Mouse (Mus musculus) kidney, postnatal 10 days (tissue): ENCODE data around the gene Pik3r6.

ENCODE experiments used
- DNase-seq: peaks from one replicate; pipeline ENCODE4 v3.0.0; 2021; ENCODE audit warnings: mixed read lengths

Gene Pik3r6

DNA sequence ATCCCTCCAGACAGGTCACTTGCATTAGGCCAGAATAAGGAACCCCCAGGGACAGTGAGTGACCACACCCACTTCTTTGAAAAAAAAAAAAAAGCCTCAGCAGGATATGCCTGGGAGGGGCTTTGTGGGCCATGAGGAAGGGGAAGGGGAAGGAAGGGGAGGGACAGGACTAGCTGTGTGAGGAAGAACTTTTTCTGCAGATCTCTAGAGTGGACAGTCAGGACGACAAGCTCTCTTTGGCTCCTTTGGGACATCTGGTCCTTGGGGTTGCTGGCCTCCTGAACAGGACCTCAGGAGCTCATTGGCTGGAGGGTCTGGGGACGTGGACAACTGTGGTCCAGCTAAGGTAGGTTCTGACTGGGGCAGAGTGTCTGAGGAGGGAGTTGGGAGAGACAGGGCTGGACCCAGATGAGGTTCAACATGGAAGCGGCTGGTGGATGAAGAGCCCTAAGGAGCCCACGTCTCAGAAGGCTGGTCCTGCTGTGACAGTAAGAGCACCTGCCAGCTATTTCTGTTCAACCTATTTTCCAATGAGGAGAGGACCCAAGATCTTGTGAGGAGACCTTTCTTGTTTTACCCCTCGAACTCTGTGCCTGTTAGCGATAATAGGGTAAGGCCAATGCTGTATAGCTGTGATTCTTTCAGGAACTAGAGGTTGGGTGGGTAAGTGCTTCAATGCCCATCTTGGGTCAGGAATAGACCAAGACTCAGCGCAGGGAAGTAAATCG lies at the start of gene Pik3r6:
Pik3r6 (plus strand) TSS at position 118 of the 728 bp plus-strand sequence.
- peak; percentile 45 for DNase-seq

DNA sequence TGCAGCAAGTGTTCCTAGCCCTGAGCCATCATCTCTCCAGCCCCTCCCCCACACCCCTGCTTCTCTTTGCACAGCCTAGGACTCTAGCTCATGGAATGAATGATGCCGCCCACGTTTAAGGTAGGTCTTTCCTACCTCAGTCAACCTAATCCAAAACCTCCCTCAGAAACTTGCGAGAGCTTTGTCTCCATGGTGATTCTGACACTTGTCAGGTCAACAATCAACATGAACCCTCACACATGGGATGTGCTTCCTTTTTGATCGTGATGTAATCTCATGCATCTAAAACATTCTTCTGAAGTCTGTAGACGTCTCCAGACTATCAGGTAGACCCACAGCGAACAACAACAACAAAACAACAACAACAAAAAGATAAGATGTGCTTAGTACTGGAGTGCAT lies 49.5 kb upstream of the Pik3r6 start:
- DNase-seq = no peak

DNA sequence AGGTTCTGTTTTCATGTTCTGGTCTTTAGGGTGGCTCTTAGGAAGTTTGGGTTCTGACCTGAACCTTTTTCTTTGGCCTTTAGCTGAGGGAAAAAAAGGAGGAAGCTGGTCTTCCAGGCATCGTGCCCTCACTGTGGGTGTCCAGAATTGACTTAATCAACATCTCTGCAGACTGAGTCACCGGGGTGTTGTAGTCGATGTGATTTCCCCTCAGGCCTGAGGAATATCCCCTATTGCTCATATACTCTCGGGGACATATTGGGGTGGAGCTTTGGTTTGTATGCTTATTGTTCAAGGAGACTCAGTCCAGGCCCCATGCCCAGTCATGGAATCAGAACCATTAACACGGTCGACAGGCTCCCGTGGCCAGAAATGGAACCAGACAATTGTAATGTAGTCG lies 44.7 kb upstream of the Pik3r6 start:
- no peak for DNase-seq

DNA sequence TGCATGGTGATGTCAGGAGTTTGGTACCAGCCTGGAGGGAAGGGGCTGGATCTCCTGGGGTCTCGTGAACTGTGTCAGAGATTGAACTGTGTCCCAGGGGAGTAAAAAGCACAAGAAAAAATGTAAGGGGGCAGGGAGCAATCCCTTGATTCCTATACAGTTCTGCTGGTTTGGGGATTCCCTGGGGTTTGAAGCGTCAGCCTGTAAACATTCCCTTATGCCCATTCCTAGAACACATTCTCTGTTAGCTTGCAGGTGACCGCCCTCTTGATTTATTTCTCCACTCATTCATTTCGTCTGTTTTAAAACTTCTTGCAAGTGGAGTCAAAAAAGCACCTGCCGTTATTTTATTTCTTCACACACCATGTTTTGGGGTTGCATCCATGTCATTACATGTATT lies 43.8 kb upstream of the Pik3r6 start:
- DNase-seq = no peak

DNA sequence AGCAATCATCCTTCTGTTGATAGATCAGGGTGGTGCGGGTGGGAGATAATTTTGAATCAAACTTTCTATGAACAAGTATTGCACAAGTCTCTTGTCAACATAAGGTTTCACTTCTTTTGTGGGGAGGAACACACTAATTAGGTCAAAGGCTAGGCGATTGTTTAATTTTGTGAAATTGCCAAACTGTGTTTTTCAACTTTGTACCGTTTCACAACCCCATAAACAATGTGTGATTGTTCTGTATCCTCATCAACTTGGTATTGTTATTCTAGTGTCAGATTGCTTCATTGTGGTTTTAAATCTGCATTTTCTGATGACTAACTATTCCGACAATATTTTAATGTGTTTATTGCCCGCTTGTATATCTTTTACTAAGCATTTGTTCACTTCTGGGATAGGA lies 43.3 kb upstream of the Pik3r6 start:
- DNase-seq = no peak

DNA sequence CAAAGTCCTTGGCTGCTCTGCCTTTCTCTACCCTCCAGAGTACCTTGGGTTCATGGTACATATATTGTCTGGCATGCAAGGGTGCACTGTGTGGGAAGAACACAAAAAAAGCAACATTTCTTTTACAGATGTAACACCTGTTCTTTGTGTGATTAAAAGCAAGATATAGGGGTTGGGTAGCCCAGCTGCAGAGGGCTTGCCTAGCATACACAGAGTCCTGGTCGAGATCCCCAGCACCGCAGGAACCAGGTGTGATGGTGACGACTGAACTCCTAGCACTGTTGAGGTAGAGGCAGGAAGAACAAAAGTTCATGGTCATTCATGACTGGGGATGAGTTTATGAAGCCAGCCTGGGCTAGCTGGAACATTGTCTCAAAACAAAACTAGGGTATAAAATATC lies 40.1 kb upstream of the Pik3r6 start:
- DNase-seq = no peak

DNA sequence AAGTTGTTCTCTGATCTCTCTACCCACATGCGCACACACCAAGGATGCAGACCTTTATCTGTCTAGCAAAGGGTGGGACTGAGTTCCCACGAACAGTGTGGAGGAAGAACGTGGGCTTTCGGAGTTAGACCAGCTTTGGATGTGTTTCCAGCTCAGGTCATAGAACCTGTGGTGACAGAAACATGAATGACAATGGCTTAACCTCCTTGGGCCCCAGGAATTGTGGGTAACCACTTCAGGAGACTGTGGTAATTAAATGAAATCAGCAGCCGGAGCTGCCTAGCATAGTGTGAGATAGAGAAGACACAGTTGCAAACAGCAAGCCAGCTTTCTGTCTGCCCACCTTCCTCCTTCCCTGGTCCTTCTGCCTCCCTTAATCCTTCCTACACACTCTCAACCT lies 38.6 kb upstream of the Pik3r6 start:
- DNase-seq = no peak

DNA sequence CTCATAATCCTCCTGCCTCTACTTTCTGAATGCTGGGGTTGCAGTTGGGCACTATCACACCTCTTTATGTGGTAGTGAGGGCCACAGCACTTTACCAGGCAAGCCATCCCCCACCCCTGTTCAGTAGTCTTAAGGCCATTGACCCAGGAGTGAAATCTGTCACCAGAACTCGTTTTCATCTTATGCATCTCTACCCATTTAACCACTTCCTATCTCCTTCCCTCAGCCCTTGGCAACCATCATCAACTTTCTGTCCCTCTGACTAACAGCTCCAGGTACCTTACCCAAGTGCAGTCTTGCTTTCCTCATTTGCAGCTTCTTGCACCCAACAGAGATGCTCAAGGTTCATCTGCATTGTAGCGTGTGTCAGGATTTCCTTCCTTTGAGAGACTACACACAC lies 37.7 kb upstream of the Pik3r6 start:
- no peak for DNase-seq

DNA sequence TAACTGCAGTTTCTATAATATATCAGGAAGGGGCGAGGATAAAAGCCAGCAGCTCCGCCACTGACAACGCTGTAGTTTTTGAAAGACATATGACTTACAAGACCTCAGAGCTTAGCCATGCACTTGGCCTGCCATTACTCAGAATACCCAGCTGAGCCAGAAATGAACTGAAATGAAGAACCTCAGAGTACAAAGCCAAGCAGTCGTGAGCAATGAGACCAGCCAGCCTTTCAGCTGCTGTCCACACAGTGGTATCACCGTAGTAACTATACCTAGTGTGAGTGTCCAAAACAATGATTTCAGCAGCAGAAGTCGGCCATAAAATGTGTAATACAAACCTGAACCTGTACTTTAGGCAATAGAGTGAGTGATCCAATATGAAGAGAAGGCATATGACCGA lies 35.4 kb upstream of the Pik3r6 start:
- no peak for DNase-seq

DNA sequence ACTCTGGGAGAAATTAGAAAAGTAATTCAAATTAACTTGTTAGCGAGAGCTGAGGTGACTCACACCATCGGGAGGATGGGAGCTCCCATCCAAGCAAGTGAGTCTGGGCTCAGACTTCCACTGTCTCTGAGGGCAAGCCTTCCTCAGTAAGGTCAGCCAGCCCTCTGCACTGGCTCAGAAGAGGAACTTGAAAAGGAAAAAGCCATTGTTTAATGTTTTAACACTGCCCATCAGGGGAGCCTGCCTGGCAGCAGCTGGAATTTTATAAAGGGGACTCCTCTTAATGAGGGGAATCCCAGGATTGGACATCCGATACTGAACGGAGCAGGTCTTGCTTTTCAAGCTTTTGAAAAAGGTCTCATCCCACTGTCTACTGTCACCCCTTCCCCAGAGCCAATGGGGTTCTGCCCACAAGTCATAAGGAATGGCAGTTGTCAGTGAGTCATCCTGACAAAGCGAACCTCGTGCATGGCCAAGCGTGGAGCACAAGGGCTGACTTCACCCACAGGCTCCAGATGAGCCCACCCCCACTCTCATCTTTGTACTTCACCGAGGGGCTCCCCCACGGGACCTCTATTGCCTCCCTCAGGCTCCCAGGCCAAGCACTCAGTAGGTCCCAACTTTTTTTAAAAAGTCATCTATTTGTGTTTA lies 34.7 kb upstream of the Pik3r6 start:
- no peak for DNase-seq

DNA sequence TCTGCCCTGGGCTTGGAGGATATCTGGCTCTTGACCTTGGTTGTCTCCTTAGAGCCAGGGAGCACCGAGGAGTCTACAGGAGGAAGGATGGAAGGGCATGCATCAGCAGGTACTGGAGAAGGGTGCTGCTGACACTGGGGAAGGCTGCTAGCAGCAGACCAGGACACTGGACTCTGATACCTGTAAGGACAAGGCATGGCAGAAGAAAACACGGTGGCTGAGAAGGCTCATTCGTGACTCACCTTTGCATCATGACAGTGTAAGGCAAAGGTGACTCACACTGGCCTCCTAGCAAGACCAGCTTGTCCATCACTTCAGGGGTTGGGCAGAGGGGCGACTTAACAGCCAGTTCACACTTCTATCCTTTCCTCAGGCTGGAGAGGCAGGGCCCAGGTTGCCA lies 33.9 kb upstream of the Pik3r6 start:
- DNase-seq = no peak

DNA sequence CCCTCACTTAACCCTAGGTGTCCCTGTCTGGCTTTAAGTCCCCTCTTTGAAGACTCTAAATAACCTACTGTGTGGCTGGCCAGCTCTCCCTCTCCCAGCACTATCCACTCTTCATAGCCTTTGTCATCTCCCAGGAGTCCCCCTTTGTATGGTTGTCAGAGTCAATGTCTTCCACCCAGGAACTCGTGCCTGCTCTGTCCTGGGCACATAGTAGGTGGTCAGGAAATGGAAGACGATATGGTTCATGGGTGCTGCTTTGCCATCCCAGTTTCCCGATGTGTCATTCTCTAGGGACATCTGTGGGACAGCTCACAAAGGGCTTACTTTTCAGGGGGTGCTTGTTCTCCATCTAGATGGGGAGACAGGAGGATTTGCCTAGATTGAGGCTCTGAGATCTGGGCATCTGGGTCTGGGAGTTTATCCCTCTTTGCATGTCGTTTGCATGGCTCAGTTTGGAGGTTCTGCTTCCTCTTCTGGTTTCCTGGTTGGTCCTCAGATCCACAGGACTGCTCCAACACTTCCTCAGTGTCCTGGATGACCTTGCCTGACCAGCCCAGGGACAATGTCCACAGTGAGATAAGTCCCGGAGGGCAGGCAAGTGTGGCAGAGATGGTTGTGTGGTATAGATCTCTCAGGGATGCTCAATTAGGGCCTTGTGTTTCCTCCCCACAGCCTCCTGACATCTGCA lies 30.5 kb upstream of the Pik3r6 start:
- DNase-seq = no peak

DNA sequence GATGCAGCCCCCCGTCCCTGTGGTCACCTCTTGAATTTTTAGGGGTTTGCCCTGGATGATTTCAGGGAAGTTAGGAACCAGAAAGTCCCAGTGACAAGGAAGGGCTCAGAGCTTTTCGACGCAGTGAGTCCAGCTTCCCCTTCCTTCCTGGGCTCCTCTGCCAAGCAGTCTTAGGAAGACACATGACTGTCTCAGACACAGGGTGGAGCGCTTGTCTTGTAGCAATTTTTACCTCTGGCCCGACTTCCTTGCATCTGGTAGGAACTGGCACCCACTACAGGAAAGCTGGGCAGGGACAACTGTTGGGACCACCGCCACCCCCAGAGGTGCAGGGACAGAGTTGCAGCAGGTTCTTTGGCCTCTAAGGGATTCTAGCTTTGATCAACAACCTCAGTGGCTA lies 28.2 kb upstream of the Pik3r6 start:
- DNase-seq = no peak

DNA sequence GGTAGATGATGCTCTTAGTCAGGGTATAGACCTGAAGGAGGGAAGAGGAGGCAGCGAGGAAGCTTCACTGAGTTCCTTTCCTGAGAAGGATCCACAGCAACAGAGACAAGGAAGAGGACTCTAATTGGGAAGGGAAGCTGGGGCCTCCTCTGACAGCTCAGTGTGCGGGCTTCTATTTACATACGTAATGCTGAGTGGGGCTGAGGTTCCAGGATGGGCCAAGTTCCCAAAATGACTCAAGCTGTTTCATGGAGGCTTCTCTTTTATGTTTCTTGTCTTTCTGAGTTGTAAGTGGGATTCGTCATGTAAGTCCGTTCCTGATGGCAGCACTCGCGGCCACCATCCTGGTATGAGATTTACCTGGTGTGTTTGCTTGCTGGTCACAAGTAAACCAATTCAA lies 27.1 kb upstream of the Pik3r6 start:
- no peak for DNase-seq

DNA sequence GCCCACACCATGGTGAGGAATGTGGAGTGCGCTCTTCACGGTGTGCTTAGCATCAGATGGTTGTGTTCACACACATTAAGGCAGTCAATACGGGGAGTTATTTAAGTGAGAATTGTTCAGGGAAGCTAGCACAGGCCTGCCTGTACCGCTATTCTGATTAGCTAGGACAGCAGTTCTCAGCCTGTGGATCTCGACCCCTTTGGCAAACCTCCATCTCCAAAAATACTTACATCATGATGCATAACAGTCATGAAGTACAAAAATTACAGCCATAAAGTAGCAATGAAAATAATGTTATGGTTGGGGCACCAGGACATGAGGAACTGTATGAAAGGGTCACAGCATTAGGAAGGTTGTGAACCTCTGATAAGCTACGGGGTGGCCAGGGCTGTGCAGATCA lies 25.2 kb upstream of the Pik3r6 start:
- DNase-seq = no peak

DNA sequence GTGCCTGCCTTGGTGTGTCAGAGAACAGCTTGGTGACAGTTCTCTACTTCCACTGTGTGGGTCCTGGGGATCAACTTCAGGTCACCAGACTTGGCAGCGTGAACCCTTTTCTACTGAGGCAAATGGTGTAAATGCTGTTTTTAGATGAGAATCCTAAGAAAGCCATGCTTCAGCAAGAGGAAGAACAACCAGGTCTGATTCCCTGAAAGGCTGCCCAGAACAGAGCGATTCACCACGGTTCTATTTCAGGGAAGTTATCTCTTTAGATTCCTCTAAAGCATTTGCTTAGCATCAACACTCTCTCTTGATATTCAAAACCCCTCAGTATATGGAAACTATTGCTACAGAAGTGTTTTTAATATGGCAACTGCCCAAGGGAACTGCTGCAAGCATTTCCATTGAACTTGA lies 24.2 kb upstream of the Pik3r6 start:
- DNase-seq = no peak

DNA sequence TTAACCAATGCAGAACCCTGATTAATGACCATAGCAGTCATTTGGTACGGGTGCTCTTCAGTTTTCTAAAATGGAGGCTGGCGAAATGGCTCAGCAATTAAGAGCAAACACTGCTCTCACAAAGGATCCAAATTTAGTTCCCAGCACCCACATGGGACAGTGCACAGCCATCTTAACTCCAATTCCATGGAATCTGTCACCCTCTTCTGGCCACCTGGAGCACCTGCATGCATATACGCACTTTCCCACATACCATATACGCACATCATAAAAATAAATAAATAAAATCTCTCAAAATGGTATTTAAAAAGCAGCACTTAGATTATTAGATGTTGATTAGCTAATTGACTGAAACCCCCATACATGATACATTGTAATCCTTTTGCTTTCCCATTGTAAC lies 22.2 kb upstream of the Pik3r6 start:
- DNase-seq = no peak

DNA sequence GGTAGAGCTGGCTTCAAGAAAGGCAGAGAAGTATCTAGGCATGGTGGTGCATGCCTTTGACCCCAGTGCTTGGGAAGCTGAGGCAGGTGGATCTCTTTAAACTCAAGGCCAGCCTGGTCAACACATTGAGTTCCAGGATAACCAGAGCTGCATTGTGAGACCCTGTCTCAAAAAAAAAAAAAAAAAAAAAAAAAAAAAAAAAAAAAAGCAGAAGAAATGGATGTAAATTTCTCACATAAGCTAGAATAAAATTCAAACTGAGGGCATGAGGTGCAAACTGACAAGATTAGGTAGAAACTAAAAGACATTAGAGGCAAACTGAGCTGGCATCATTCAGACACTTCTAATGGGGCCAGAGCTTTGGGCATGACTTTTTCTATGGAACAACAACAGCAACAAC lies 20.8 kb upstream of the Pik3r6 start:
- no peak for DNase-seq

DNA sequence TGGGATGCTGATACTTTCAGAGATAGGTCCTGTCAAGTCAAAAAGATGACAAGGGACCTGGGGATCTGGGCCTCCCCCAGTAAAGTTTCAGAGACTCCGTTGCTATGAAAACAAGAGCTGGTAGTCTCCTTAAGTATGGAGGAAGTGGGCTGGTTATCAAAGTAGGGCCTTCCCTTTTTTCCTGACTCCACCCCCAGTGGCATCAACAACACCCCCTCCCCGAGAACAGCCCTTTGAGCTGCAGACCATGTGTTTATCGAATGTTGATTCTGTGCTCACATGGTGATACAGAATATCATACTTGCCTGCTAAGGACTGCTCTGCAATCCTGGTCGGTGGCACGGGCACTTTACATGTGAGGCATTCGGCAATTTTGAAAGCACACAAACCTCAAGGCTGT lies 19.6 kb upstream of the Pik3r6 start:
- no peak for DNase-seq

DNA sequence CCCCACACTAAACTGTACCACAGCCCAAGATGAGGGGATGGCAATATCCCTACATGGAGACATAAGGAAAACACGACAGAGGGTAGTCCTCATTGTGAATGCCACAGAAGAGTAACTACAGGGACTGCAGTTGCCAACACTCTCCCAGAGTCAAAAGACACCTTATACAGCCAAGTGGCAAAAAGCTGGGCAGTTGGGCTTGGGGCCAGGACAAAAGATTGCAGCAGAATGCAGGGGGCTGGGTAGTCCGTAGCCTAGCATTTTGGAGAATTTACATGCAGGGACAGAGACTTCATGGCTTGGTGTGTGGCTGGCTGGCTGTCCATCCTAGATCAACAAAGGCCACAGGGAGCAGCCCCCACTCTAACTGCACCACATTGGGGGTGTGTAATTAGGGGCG lies 18.4 kb upstream of the Pik3r6 start:
- DNase-seq = no peak

DNA sequence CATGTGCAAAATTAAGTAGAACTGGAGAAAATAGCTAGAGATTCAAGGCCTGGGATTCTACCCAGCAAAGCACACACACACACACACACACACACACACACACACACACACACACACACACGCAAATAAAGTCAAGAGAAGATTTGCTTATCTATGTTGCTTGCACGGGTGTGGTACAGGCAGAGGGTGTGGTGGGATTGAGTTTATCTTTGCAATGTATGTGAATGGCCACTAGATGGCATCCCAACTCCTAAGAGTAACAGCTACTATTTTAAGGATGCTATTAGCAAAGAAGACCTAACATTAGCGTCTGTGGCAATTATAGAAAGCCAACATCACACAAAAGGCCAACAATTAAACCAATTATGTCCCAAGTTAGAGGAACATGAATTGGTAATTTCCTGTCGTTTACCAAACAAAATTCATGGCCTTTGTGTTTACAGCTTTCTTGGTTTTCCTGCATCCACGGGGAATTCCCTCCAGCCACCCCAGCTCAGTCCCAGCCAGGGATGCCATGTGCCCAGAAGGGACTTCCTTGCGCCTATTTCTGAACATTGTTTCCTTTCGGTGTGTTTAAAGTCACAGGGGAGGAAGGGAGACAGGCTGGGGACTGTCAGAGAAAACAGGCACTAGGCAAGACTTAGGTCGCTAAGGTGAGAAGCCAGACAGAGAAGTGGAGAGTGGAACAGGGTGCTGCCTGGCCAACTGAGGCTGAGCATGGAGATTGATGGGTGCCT lies 17.4 kb upstream of the Pik3r6 start:
- DNase-seq = peak; percentile 38

DNA sequence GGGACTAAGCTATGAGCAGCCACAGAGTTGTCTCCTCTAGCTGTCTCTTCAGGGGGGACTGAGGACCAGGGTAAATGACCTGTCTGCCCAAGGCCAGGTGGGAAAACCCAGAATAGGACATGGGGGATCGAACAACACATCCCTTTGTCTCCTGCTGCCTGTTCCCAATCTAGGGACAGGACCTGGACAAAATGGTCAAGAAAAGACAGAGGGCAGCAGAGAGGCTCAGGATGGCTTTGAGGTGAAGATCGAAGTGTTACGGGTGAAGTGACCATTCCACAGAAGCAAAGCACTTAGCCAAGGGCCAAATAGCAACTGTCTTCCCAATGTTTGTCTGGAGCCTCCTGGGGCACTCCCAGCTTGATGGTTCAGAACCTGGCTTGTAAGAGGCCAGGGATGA lies 16.7 kb upstream of the Pik3r6 start:
- DNase-seq = no peak

DNA sequence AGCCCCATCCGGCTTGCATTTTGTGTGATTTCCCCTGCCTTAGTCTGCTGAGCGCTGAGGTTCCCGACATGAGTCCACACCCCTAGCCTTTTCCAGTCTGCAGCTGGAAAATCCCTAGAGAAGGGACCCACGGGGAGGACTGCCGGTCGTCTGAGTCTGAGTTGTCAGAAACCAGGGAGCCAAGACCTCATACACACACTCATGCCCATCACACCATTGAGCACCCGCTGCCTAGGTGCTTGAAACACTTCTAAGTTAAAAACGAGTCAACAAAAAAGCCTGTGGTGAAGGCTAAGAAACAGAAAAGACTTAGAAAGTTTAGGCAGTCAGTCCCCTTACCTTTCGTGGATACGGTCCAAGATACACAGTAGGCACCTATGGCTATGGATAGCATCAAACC lies 15.1 kb upstream of the Pik3r6 start:
- DNase-seq = no peak
